Mouse (Mus musculus): ENCODE measurements around the gene Inmt. TPM values are rescaled to one million over a fixed set of nuclear protein-coding genes. Genes with fewer than 3 reads are reported as not detected.
A peak's percentile ranks its signal among the peaks of the same experiment; 100 is the strongest.

Inmt gene
- total and polyA plus RNA-seq, 2 experiments from 2014 or later, result 0.52 TPM; not detected in 1

DNA sequence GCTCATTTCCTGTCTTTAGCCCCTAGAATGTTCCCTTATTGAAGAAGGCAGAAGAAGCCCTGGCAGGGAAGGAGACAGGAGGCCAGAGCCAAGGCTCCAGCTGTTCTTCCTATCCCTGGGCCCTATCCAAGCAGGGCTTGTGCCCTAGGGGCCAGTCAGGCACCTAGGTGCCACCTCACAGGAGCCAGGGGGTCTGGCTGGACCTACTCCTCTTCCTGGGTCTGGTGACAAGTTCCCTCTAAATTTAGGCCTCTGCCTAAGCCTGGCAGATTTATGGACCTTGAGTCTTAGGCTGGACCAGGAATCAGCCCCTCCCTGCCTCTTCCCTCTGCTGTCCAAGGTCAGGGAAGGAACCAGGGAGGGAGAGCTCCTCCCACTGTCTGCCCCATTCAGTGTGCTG is 46.5 kb downstream of the Inmt start:
- H3K4me1 ChIP-seq (ENCODE audit: insufficient read depth, low read length), result no peaks in the 10 kb centered on the region
- no peak overlapping the region for H3K9ac ChIP-seq (replicated peaks; ENCODE audit: low read length)
- no peak overlapping the region for H3K27ac ChIP-seq
- no peak for TF ChIP-seq CTCF (IDR thresholded peaks at IDR 0.05; ENCODE audit: low read depth)
- no peak overlapping the region for H3K4me3 ChIP-seq (ENCODE audit: low read length)
- H3K9me3 ChIP-seq (ENCODE audit: low read length), result no peaks in the 10 kb centered on the region
- no peak for ATAC-seq
- no peaks in the 10 kb centered on the region for H3K27me3 ChIP-seq (ENCODE audit: insufficient read depth, low read length)
- H3K36me3 ChIP-seq (ENCODE audit: insufficient read depth, low read length), result no peaks in the 10 kb centered on the region
- DNase-seq (ENCODE audit: low spot score), result no peak
- H3K4me2 ChIP-seq (ENCODE audit: low read depth, low read length), result no peak overlapping the region

DNA sequence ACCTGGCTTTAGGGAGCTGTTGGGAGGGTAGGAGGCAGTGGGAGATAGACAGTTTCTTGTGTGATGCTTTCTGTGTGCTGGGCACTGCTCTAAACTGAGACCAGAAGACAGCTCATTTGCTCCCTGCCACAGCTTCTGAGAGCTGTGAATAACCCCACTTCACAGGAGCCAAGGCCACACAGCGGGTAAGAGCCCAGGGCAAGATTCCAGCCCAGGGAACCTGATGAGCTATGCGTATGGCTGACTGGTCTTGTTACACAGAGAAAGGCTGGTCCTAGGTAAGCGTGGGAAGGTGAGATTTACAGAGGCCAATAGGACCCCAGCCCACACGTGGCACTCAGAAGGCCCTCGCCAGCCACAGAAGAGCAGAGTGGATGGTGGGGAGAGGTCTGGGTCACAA is 48.3 kb downstream of the Inmt start:
- Histone ChIP-seq H3K9me3 (ENCODE audit: low read length) (no peaks in the 10 kb centered on the region), H3K27ac (no peak overlapping the region), H3K4me2 (ENCODE audit: low read depth, low read length) (no peak overlapping the region), H3K36me3 (ENCODE audit: insufficient read depth, low read length) (no peaks in the 10 kb centered on the region), H3K9ac (replicated peaks; ENCODE audit: low read length) (no peak overlapping the region), H3K4me3 (ENCODE audit: low read length) (no peak overlapping the region), H3K27me3 (ENCODE audit: insufficient read depth, low read length) (no peaks in the 10 kb centered on the region), H3K4me1 (ENCODE audit: insufficient read depth, low read length) (no peaks in the 10 kb centered on the region)
- TF ChIP-seq CTCF (IDR thresholded peaks at IDR 0.05; ENCODE audit: low read depth), result no peak
- 79% methylated on average over 5 of the region's 5 CpGs for WGBS
- no peak for ATAC-seq
- DNase-seq (ENCODE audit: low spot score), result no peak

- Histone ChIP-seq H3K4me1 (ENCODE audit: insufficient read depth, low read length) (no peaks in the 10 kb centered on the region), H3K9ac (replicated peaks; ENCODE audit: low read length) (no peak overlapping the region), H3K9me3 (ENCODE audit: low read length) (no peaks in the 10 kb centered on the region), H3K36me3 (ENCODE audit: insufficient read depth, low read length) (no peaks in the 10 kb centered on the region), H3K4me2 (ENCODE audit: low read depth, low read length) (no peak overlapping the region), H3K4me3 (ENCODE audit: low read length) (no peak overlapping the region), H3K27me3 (ENCODE audit: insufficient read depth, low read length) (0 out of 2 replicates have a peak, but pooled peaks cover 10% of the 10 kb centered on the region), H3K27ac (no peak overlapping the region)
- peak; percentile 12 for DNase-seq (ENCODE audit: low spot score)
- 48% methylated on average over 4 of the region's 4 CpGs for WGBS
- ATAC-seq, result no peak
- no peak for TF ChIP-seq CTCF (IDR thresholded peaks at IDR 0.05; ENCODE audit: low read depth)
These were observed 51.8 kb downstream of the Inmt start for GRCm38 (mm10) chr6:55123056-55123455.

Other genes with a start within 250 kb of the Inmt start
- gene Nod1, start 202.4 kb downstream of the Inmt start, total RNA-seq (2014; rRNA removed), result 3.5 and 4.8 TPM in 2 replicates
- 1.7 and 1.9 TPM in 2 replicates for gene Nod1, start 202.4 kb downstream of the Inmt start, polyA plus RNA-seq (2015; fragmentation: Nextera tagmentation; extraction: Ambion mirVana)
- gene Ggct, start 182.1 kb downstream of the Inmt start, total RNA-seq (2014; rRNA removed), result 8.5 and 15.2 TPM in 2 replicates
- 23.0 and 23.2 TPM in 2 replicates for gene Ggct, start 182.1 kb downstream of the Inmt start, polyA plus RNA-seq (2015; fragmentation: Nextera tagmentation; extraction: Ambion mirVana)
- 111 and 114 TPM in 2 replicates for gene Gars, start 137.0 kb downstream of the Inmt start, total RNA-seq (2014; rRNA removed)
- 186 and 192 TPM in 2 replicates for gene Gars, start 137.0 kb downstream of the Inmt start, polyA plus RNA-seq (2015; fragmentation: Nextera tagmentation; extraction: Ambion mirVana)
- gene Crhr2, start 42.0 kb downstream of the Inmt start, total RNA-seq (2014; rRNA removed), result 1.4 and 3.0 TPM in 2 replicates
- 1.5 and 1.8 TPM in 2 replicates for gene Crhr2, start 42.0 kb downstream of the Inmt start, polyA plus RNA-seq (2015; fragmentation: Nextera tagmentation; extraction: Ambion mirVana)
- gene Mindy4, start 28.3 kb upstream of the Inmt start, total RNA-seq (2014; rRNA removed), result 10.4 and 11.7 TPM in 2 replicates
- gene Mindy4, start 28.3 kb upstream of the Inmt start, polyA plus RNA-seq (2015; fragmentation: Nextera tagmentation; extraction: Ambion mirVana), result 8.2 and 8.4 TPM in 2 replicates
- gene Aqp1, start 161.4 kb upstream of the Inmt start, total RNA-seq (2014; rRNA removed), result 17.0 and 32.6 TPM in 2 replicates
- 19.5 and 21.7 TPM in 2 replicates for gene Aqp1, start 161.4 kb upstream of the Inmt start, polyA plus RNA-seq (2015; fragmentation: Nextera tagmentation; extraction: Ambion mirVana)
- not detected in 2 replicates for gene Ghrhr, start 201.3 kb upstream of the Inmt start, total RNA-seq (2014; rRNA removed)
- not detected in 2 replicates for gene Ghrhr, start 201.3 kb upstream of the Inmt start, polyA plus RNA-seq (2015; fragmentation: Nextera tagmentation; extraction: Ambion mirVana)